Mouse (Mus musculus) A20 (cell line): ENCODE data around the gene Tfcp2.
A peak's percentile ranks its signal among the peaks of the same experiment; 100 is the strongest.
"Not testable (repeated sequence)": the region's sequence is repeated elsewhere in the genome, so short reads cannot be mapped to it uniquely, and the experiment has no call there.

ENCODE experiments used
- DNase-seq: peaks from one replicate; pipeline ENCODE4 v3.0.0-alpha.2; 2011; ENCODE audit warnings: low read depth, low spot score

Tfcp2 gene

GRCm38 (mm10) chr15:100488297-100488696 is 63.5 kb downstream of the Tfcp2 start:
- not testable (repeated sequence) for DNase-seq

- DNase-seq: no peak
Measured at GRCm38 (mm10) chr15:100487050-100487449, 64.8 kb downstream of the Tfcp2 start.

GRCm38 (mm10) chr15:100486450-100486849 is 65.4 kb downstream of the Tfcp2 start:
- no peak for DNase-seq

GRCm38 (mm10) chr15:100485576-100485975 is 66.2 kb downstream of the Tfcp2 start:
- no peak for DNase-seq

- DNase-seq: no peak
Measured at GRCm38 (mm10) chr15:100478925-100479324, 72.9 kb downstream of the Tfcp2 start.

GRCm38 (mm10) chr15:100478351-100478750 is 73.5 kb downstream of the Tfcp2 start:
- no peak for DNase-seq

- DNase-seq: no peak
Measured at GRCm38 (mm10) chr15:100473926-100474503, 77.8 kb downstream of the Tfcp2 start.

GRCm38 (mm10) chr15:100470037-100470436 is 81.8 kb downstream of the Tfcp2 start:
- DNase-seq: peak; percentile 47

- no peak for DNase-seq
Measured at GRCm38 (mm10) chr15:100469189-100469545, 82.6 kb downstream of the Tfcp2 start.

GRCm38 (mm10) chr15:100468295-100469188 is 83.3 kb downstream of the Tfcp2 start, which contains the start of gene Letmd1:
TSS of gene Letmd1 (plus strand) at chr15:100469023.
- DNase-seq: peak; percentile 92

- DNase-seq: no peak
Measured at GRCm38 (mm10) chr15:100467738-100468137, 84.1 kb downstream of the Tfcp2 start.

- no peak for DNase-seq
Measured at GRCm38 (mm10) chr15:100465432-100465831, 86.4 kb downstream of the Tfcp2 start.

GRCm38 (mm10) chr15:100463712-100464111 is 88.1 kb downstream of the Tfcp2 start:
- DNase-seq: peak; percentile 68

- no peak for DNase-seq
Measured at GRCm38 (mm10) chr15:100462086-100462485, 89.7 kb downstream of the Tfcp2 start.

- DNase-seq: no peak
Measured at GRCm38 (mm10) chr15:100461646-100462045, 90.2 kb downstream of the Tfcp2 start.

GRCm38 (mm10) chr15:100460942-100461341 is 90.9 kb downstream of the Tfcp2 start:
- peak; percentile 85 for DNase-seq

GRCm38 (mm10) chr15:100458055-100458454 is 93.8 kb downstream of the Tfcp2 start:
- DNase-seq: peak; percentile 89

- DNase-seq: peak; percentile 88
Measured at GRCm38 (mm10) chr15:100457340-100457739, 94.5 kb downstream of the Tfcp2 start.

GRCm38 (mm10) chr15:100456356-100456991 is 95.3 kb downstream of the Tfcp2 start:
- DNase-seq: no peak

- DNase-seq: no peak
Measured at GRCm38 (mm10) chr15:100452486-100452885, 99.3 kb downstream of the Tfcp2 start.

GRCm38 (mm10) chr15:100451245-100451644 is 100.6 kb downstream of the Tfcp2 start:
- DNase-seq: no peak

GRCm38 (mm10) chr15:100449495-100449894 is 102.3 kb downstream of the Tfcp2 start:
- DNase-seq: peak; percentile 28
